Mouse (Mus musculus): ENCODE results near the gene Catsper4.

The Catsper4 gene

GRCm38 (mm10) chr4:134181825-134182224 is 45.4 kb downstream of the Catsper4 start:
- DNase-seq (ENCODE audit: low read depth, low spot score) = no peak

- no peak for DNase-seq (ENCODE audit: low read depth, low spot score)
These were observed 46.1 kb downstream of the Catsper4 start for GRCm38 (mm10) chr4:134181112-134181511.

- no peak for DNase-seq (ENCODE audit: low read depth, low spot score)
These were observed 54.8 kb downstream of the Catsper4 start for GRCm38 (mm10) chr4:134172391-134172790.

GRCm38 (mm10) chr4:134166906-134167305 is 60.3 kb downstream of the Catsper4 start:
- DNase-seq (ENCODE audit: low read depth, low spot score) = no peak

GRCm38 (mm10) chr4:134165548-134166465 is 61.4 kb downstream of the Catsper4 start:
- no peak for DNase-seq (ENCODE audit: low read depth, low spot score)

GRCm38 (mm10) chr4:134165024-134165423 is 62.2 kb downstream of the Catsper4 start:
- DNase-seq (ENCODE audit: low read depth, low spot score) = no peak

- no peak for DNase-seq (ENCODE audit: low read depth, low spot score)
These were observed 62.6 kb downstream of the Catsper4 start for GRCm38 (mm10) chr4:134164591-134164990.
